Mouse (Mus musculus) stomach, postnatal 0 days (tissue): ENCODE measurements at regions not wholly inside any gene's neighbourhood (a gene's known extent, or its start where the extent isn't known, plus 50 kb on each side); places are given as distances from the start of the nearest gene placed in this dataset.

Experiments used
- ATAC-seq: fragments of 200-750 bp; cut with Nextera tagmentation; 2 replicates; pipeline ENCODE4 v1.8.0; 2017; ENCODE audit not compliant: low FRiP score, low TSS enrichment
- DNase-seq: peaks from one replicate; pipeline ENCODE4 v3.0.0-alpha.2; 2016; ENCODE audit warnings: low spot score
- H3K27ac ChIP-seq: fragments of 300-500 bp; sonication (generic); replicated peaks from 2 replicates; pipeline ENCODE4 v1.5.1; 2014; ENCODE audit warnings: mild to moderate bottlenecking, control low read depth
- H3K27me3 ChIP-seq: fragments of 300-500 bp; sonication (generic); 2 replicates; pipeline ENCODE4 v1.6.1; 2014; ENCODE audit warnings: low read length; ENCODE audit not compliant: control insufficient read depth, insufficient read depth
- H3K36me3 ChIP-seq: fragments of 300-500 bp; sonication (generic); 2 replicates; pipeline ENCODE4 v1.6.1; 2014; ENCODE audit warnings: low read length, mixed read lengths; ENCODE audit not compliant: control insufficient read depth, insufficient read depth
- H3K4me1 ChIP-seq: fragments of 300-500 bp; sonication (generic); replicated peaks from 2 replicates; pipeline ENCODE4 v1.6.1; 2014; ENCODE audit warnings: antibody characterized with exemption; ENCODE audit not compliant: control insufficient read depth, insufficient read depth
- H3K4me2 ChIP-seq: fragments of 300-500 bp; sonication (generic); replicated peaks from 2 replicates; pipeline ENCODE4 v1.6.1; 2014; ENCODE audit warnings: low read depth, mild to moderate bottlenecking, control low read depth, moderate library complexity
- H3K4me3 ChIP-seq: fragments of 300-500 bp; sonication (generic); 2 replicates; pipeline ENCODE4 v1.5.1; 2014; ENCODE audit warnings: low read depth, low read length, control low read depth
- H3K9ac ChIP-seq: fragments of 300-500 bp; sonication (generic); 2 replicates; pipeline ENCODE4 v1.6.1; 2014; ENCODE audit warnings: mild to moderate bottlenecking, low read length, control low read depth, mixed read lengths
- H3K9me3 ChIP-seq: fragments of 300-500 bp; sonication (generic); 2 replicates; pipeline ENCODE4 v1.6.1; 2016; ENCODE audit warnings: low read length; ENCODE audit not compliant: control insufficient read depth
- CTCF ChIP-seq: IDR thresholded peaks from 2 replicates; pipeline ENCODE4 v1.5.1; 2016; ENCODE audit warnings: antibody characterized with exemption, low read depth, mild to moderate bottlenecking, moderate library complexity
- EP300 ChIP-seq: optimal IDR thresholded peaks from 2 replicates; pipeline ENCODE3; 2016; ENCODE audit warnings: antibody characterized with exemption
- WGBS: fragments of 180-500 bp; shearing (Covaris S2); extraction: QIAGEN DNeasy Blood & Tissue Kit; methylation state at CpG from one replicate; pipeline ENCODE4 v1.1.7; 2014; 5-methylcytosine and 5-hydroxymethylcytosine counted together

DNA sequence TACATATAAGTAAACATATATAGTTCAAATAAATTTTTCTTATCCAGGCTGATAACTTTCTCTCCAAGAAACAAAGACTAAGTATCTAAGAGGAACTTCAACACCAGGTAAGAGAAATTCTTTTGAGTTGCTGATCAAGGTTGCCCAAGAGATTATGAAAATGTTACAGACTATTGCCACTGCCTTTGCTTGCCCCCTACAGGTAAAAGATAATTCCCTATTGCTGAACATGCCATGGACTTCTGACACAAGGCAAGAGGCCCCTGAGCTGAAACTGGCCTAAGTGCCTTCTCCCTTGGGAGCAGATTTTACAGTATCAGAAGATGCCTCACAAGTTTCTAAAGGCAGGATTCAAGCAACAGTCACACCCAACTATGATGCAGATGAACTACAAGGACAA, 2914.2 kb upstream of the Gm6569 start:
- TF ChIP-seq CTCF: peak; percentile 49
- TF ChIP-seq EP300: no peak
- H3K4me2 ChIP-seq: no peak overlapping the region
- H3K4me1 ChIP-seq: no peaks in the 10 kb centered on the region
- H3K9me3 ChIP-seq: no peaks in the 10 kb centered on the region
- ATAC-seq: no peak
- no peaks in the 10 kb centered on the region for H3K36me3 ChIP-seq
- H3K27me3 ChIP-seq: no peaks in the 10 kb centered on the region
- no peak overlapping the region for H3K9ac ChIP-seq
- DNase-seq: no peak
- H3K4me3 ChIP-seq: no peak overlapping the region
- H3K27ac ChIP-seq: no peak overlapping the region

DNA sequence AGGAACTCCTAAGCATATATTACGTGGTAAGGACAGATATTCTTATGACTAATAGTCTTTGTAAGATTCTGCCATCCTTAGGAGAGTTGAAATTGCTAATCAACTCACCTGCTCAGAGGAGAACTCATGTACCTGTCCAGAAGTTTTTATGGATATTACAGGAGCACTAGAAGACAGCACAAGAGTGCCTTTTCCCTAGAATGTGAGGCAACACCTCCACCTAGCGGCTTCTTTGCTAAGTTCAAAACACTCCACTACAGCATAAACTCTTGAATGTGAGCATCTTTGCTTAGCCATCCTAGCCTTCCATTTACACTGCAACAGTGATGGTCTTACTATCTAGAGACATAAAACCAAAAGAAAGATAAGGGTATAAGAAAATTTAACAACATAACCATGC, 2913.5 kb upstream of the Gm6569 start:
- H3K27me3 ChIP-seq: no peaks in the 10 kb centered on the region
- no peak overlapping the region for H3K4me3 ChIP-seq
- H3K4me1 ChIP-seq: no peaks in the 10 kb centered on the region
- H3K27ac ChIP-seq: no peak overlapping the region
- no peak overlapping the region for H3K9ac ChIP-seq
- no peaks in the 10 kb centered on the region for H3K36me3 ChIP-seq
- TF ChIP-seq EP300 (no peak), CTCF (peak; percentile 87)
- no peak for ATAC-seq
- WGBS: 43% methylated on average over 2 of the region's 2 CpGs
- DNase-seq: peak; percentile 62
- no peak overlapping the region for H3K4me2 ChIP-seq
- H3K9me3 ChIP-seq: no peaks in the 10 kb centered on the region
